Mouse (Mus musculus): ENCODE measurements around the gene Cyp4a31.
"Not testable (repeated sequence)": the region's sequence is repeated elsewhere in the genome, so short reads cannot be mapped to it uniquely, and the experiment has no call there.

The Cyp4a31 gene

GRCm38 (mm10) chr4:115563401-115563800 lies at the start of gene Cyp4a31:
Gene Cyp4a31 (plus strand): TSS chr4:115563649.
- ATAC-seq (ENCODE audit: insufficient number of reproducible peaks, low FRiP score, low TSS enrichment) = no peak

DNA sequence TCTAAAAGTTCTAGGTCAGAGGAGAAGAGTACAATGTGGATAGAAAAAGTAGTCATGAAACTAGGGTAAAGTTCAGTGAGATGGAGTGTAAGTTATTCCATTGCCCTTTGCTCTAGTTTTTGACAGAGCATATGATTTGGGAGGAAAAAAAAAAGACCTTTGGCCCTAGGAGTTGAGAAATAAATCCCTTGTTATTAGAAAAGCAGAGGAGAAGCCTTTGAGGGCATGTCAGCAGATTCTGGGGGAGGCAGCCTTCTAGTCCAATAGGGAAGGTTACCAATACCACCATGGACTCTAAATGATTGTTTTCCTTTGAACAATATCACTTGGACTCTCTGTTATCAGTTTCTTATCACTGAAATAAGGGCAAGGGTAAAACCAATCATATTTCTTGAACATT lies 49.5 kb upstream of the Cyp4a31 start:
- ATAC-seq (ENCODE audit: insufficient number of reproducible peaks, low FRiP score, low TSS enrichment) = not testable (repeated sequence)

DNA sequence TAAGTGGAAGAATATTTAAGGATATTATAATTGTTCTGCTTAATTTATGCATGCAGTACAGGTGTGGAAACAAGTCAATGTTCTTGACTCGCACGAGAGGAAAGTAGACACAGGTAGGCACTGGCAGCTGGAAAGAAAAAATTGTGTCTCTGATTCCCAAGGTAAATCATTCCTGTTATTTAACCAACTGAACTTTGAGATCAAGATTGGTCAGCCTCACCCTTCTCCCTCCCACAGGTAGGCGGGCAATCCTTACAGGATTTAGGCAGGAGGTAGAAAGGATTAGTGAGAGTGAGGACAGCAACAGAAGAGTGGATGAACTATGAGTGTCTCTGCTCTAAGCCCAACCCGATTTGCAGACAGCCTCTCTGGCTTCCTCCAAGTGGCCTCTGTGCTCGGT lies 45.4 kb upstream of the Cyp4a31 start, which contains the start of gene Cyp4a10:
Gene Cyp4a10 (plus strand): TSS at position 265 of the 400 bp plus-strand sequence.
- ATAC-seq (ENCODE audit: insufficient number of reproducible peaks, low FRiP score, low TSS enrichment) = not testable (repeated sequence)

- ATAC-seq (ENCODE audit: insufficient number of reproducible peaks, low FRiP score, low TSS enrichment) = no peak
These were observed 44.0 kb upstream of the Cyp4a31 start for GRCm38 (mm10) chr4:115519444-115519843.

DNA sequence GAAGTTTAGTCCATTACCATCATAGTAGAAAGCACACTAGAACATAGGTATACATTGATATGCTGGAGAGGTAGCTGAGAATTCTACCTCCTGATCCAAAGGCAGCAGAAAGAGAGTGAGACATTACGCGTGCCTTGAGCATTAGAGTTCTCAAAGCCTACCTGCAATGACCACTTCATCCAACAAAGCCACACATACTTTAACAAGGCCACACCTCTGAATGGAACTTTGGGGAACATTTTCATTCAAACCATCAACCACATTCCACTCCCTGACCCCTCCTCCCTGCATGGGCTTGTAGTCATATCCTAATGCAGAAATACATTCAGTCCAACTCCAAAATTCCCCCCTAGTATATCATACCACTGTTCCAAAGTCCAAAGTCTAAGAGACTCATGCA lies 41.7 kb upstream of the Cyp4a31 start:
- no peak for ATAC-seq (ENCODE audit: insufficient number of reproducible peaks, low FRiP score, low TSS enrichment)

DNA sequence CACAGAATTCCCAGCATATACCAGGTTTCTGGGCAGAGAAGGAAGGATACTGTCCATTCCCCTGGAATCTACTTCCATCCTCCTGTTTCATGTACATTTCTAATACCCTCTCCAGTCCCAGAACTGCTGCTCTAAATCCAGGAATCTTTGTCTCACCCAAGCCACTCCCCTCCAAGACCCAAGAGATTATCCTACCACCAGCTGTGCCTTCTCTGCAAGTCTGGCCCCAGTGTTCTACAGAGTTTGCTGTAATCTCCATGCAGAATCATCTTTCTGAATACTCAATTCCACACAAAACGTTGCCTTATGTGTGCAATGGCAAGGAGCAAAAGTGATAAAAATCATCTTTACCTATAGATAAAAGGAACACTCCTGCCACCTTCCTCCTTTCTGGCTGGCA lies 18.3 kb upstream of the Cyp4a31 start:
- ATAC-seq (ENCODE audit: insufficient number of reproducible peaks, low FRiP score, low TSS enrichment) = no peak

GRCm38 (mm10) chr4:115546141-115546828 lies 17.2 kb upstream of the Cyp4a31 start:
- no peak for ATAC-seq (ENCODE audit: insufficient number of reproducible peaks, low FRiP score, low TSS enrichment)

- ATAC-seq (ENCODE audit: insufficient number of reproducible peaks, low FRiP score, low TSS enrichment) = no peak
These were observed 10.7 kb upstream of the Cyp4a31 start for GRCm38 (mm10) chr4:115552726-115553125.

GRCm38 (mm10) chr4:115555513-115555912 lies 7.9 kb upstream of the Cyp4a31 start:
- ATAC-seq (ENCODE audit: insufficient number of reproducible peaks, low FRiP score, low TSS enrichment) = no peak

- ATAC-seq (ENCODE audit: insufficient number of reproducible peaks, low FRiP score, low TSS enrichment) = no peak
These were observed 5.4 kb upstream of the Cyp4a31 start for GRCm38 (mm10) chr4:115557861-115558561.

GRCm38 (mm10) chr4:115561236-115561635 lies 2.2 kb upstream of the Cyp4a31 start:
- ATAC-seq (ENCODE audit: insufficient number of reproducible peaks, low FRiP score, low TSS enrichment) = not testable (repeated sequence)

GRCm38 (mm10) chr4:115564469-115565225 lies 1.2 kb downstream of the Cyp4a31 start:
- ATAC-seq (ENCODE audit: insufficient number of reproducible peaks, low FRiP score, low TSS enrichment) = not testable (repeated sequence)

- no peak for ATAC-seq (ENCODE audit: insufficient number of reproducible peaks, low FRiP score, low TSS enrichment)
These were observed 11.8 kb downstream of the Cyp4a31 start for GRCm38 (mm10) chr4:115575255-115575654.

DNA sequence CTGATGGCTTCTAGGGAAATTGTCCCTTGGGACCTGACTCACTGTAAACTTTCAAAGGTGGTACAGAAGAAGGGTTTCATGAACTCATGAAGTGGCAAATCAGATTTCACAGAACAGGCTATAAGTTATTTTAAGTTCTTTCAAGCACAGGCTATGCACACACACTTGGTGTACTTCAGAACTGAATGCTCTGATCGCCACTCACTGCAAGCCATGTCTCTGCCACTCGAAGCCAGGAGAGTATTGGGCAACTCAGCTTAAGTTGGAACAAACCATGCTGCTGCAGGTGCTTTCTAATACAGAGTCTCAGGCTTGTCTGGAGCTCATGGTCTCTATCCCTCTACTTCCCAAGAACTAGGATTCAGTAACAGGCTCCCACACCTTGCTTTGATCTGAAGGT lies 12.3 kb downstream of the Cyp4a31 start:
- ATAC-seq (ENCODE audit: insufficient number of reproducible peaks, low FRiP score, low TSS enrichment) = no peak

DNA sequence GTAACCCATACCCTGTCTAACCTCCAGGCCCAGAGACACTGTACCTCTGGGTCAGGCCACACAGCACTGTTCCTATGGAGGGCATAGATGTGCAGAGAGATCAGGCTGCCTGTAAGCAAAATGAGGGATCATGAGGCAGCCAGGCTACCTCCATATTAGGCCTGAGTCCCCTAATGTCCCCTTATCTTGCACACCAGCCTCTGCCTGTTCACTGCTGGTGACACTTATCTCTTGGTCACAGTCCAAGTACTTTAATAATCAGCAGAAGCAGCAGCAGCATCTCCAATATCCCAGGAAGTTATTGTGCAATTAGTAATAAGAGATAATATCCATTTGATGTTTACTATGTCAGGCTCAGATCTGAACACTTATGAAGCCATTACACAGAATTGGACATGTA lies 19.6 kb downstream of the Cyp4a31 start:
- ATAC-seq (ENCODE audit: insufficient number of reproducible peaks, low FRiP score, low TSS enrichment) = no peak

DNA sequence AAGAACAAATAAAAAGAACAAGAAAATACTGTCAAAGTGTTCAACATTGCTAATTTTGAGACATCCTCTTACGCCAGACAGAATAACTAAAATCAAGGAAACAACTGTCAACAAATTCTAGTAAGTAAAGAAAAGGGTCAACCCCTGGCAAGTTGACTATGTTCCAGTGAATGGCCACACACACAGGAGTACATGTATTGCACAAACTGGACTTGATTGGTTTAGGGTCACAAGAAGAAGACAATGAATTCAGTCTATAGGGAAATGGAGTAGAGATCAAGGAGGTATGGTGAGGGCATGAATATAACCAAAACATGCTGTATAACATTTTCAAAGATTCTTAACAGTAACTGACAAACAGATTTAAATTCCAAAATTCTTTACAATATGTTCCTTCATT lies 32.9 kb downstream of the Cyp4a31 start:
- no peak for ATAC-seq (ENCODE audit: insufficient number of reproducible peaks, low FRiP score, low TSS enrichment)

- no peak for ATAC-seq (ENCODE audit: insufficient number of reproducible peaks, low FRiP score, low TSS enrichment)
These were observed 33.4 kb downstream of the Cyp4a31 start for GRCm38 (mm10) chr4:115596824-115597336.

DNA sequence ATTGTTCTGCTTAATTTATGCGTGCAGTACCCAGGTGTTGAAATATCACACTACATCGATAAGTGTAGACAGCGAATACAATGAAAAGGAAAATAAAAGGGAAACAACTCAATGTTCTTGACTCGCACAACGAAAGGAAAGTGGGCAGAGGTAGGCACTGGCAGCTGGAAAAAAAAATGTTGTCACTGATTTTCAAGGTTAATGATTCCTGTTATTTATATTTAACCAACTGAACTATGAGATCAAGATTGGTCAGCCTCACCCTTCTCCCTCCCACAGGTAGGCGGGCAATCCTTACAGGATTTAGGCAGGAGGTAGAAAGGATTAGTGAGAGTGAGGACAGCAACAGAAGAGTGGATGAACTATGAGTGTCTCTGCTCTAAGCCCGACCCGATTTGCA lies 37.2 kb downstream of the Cyp4a31 start, which contains the start of gene Cyp4a32:
Gene Cyp4a32 (plus strand): TSS at position 359 of the 400 bp plus-strand sequence.
- ATAC-seq (ENCODE audit: insufficient number of reproducible peaks, low FRiP score, low TSS enrichment) = not testable (repeated sequence)

DNA sequence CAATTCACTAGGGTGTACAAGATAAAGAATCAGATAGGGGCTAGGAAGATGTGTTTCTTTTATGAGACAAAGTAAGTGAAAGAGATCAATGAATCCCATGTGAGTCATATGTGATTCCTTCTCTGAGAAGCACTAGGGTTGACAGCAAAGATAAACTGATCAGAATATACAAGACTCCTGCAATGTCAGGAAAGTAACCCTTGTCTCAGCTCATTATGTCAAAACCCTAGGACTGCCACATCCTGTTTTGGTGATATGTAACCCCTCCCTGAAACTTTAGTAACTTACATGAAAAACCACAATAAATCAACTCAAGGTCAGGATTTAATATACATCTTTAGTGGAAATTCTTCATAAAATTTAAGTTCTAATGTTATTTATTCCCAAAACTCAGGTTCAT lies 50.6 kb downstream of the Cyp4a31 start:
- no peak for ATAC-seq (ENCODE audit: insufficient number of reproducible peaks, low FRiP score, low TSS enrichment)

DNA sequence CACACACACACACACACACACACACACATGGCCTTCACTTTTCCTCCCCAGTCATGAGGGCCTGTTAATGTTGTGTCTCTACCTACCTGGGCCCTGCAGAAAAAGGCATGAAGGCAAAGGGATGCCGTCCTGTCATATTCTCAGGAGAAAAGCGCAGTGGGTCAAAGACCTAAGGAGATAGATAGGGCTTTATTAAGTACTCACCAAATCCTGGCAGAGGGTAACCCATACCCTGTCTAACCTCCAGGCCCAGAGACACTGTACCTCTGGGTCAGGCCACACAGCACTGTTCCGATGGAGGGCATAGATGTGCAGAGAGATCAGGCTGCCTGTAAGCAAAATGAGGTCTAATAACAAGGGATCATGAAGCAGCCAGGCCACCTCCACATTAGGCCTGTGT lies 62.1 kb downstream of the Cyp4a31 start:
- ATAC-seq (ENCODE audit: insufficient number of reproducible peaks, low FRiP score, low TSS enrichment) = not testable (repeated sequence)

Data from cerebellum, adult (tissue).